ENCODE assay signal across 24 mouse cellular contexts in genomic region chr9:94404551-94404950, GRCm38 (mm10).
DNase-seq lines count a peak whose midpoint lies in the region; ATAC-seq and TF ChIP-seq lines count a peak whose summit lies in the region.
"Had no signal": no experiment of that assay in that cellular context is flagged by ENCODE, and none has a peak within 500 bp of the region (broad histone marks: within the 10 kb centered on the region; RNA-seq: fewer than 3 reads in every experiment).

No protein-coding gene starts in this region.

- no peaks in the 10 kb centered on the region for H3K79me2 ChIP-seq in myocyte (ENCODE audit: control insufficient read depth, insufficient read depth)

- no peaks in the 10 kb centered on the region for H3K27me3 ChIP-seq in myocyte (ENCODE audit: control insufficient read depth, insufficient read depth, insufficient read length)
- H3K27me3 ChIP-seq: heart, embryonic 15.5 days; hindbrain, embryonic 13.5 days; limb, embryonic 12.5 days; liver, embryonic 15.5 days; midbrain, embryonic 12.5 days had no signal

- peak overlapping the region; percentile 15 for H3K4me2 ChIP-seq in myocyte (ENCODE audit: low read depth)
- H3K4me2 ChIP-seq: heart, embryonic 15.5 days; hindbrain, embryonic 13.5 days; limb, embryonic 12.5 days; liver, embryonic 15.5 days; lung, embryonic 14.5 days; midbrain, embryonic 12.5 days had no signal

- no peaks in the 10 kb centered on the region for H3K36me3 ChIP-seq in myocyte (ENCODE audit: control insufficient read depth, insufficient read depth)
- H3K36me3 ChIP-seq: G1E; heart, embryonic 15.5 days; hindbrain, embryonic 13.5 days; limb, embryonic 12.5 days; liver, embryonic 15.5 days; midbrain, embryonic 12.5 days had no signal

- TF ChIP-seq POLR2A in myocyte (IDR thresholded peaks at IDR 0.05; ENCODE audit: insufficient read length, low read depth), result no peak

- H3K4me3 ChIP-seq in myocyte, result no peak overlapping the region
- H3K4me3 ChIP-seq: erythroblast, embryonic 14.5 days; heart, embryonic 15.5 days; hindbrain, embryonic 13.5 days; limb, embryonic 12.5 days; liver, embryonic 15.5 days; midbrain, embryonic 12.5 days had no signal

- no peak for DNase-seq in cerebellum, postnatal 4 days (ENCODE audit: low spot score in 2 of 2)
- peak; percentile 76 for DNase-seq in cerebellum, adult 11-12 months
- DNase-seq in cerebellum, adult 9-11 months, result peak; percentile 79
- DNase-seq in heart, postnatal 14 days, result no peak
- no peak for DNase-seq in spleen, adult 18-20 months
- DNase-seq: adrenal gland, postnatal 10 days; heart, postnatal 4 days; kidney, adult 11 months; kidney, postnatal 14 days; layer of hippocampus, adult 9-11 months; lung, embryonic 14.5 days; thymus, adult 2 months; thymus, postnatal 36 days had no signal

- H3ac ChIP-seq in myocyte (ENCODE audit: control insufficient read depth, insufficient read length), result no peak overlapping the region

- intact Hi-C loops in heart, postnatal 14 days (cut with DNase I), result no loop called here

- peak; percentile 70 for ATAC-seq in cerebellum, adult (ENCODE audit: insufficient number of reproducible peaks, low FRiP score, low TSS enrichment)
- no peak for ATAC-seq in CD4-positive, CD25-positive, alpha-beta regulatory T cell, adult 4 months
- ATAC-seq: forebrain, embryonic 16.5 days had no signal

TF ChIP-seq in myocyte, 11 proteins besides CTCF, POLR2A, EP300 and RAD21:
- TF ChIP-seq REST (IDR thresholded peaks at IDR 0.05; ENCODE audit: insufficient read depth, insufficient read length) (no peak), USF1 (IDR thresholded peaks at IDR 0.05; ENCODE audit: low read depth) (no peak), SRF (IDR thresholded peaks at IDR 0.05; ENCODE audit: control insufficient read depth, insufficient read length, low read depth) (no peak), MYOD1 (IDR thresholded peaks at IDR 0.05; ENCODE audit: control insufficient read depth in 1 of 3, insufficient read length in 2 of 3, low read depth in 2 of 3) (peak in 2 of 3 experiments; percentile 24 to 43), MYOG (IDR thresholded peaks at IDR 0.05; ENCODE audit: control insufficient read depth in 1 of 3, insufficient read depth in 1 of 3, insufficient read length in 2 of 3, low read depth in 2 of 3) (no peak), TCF3 (IDR thresholded peaks at IDR 0.05; ENCODE audit: insufficient read length, low read depth) (no peak)

Comparison
In these comparisons a context has a peak if more than half of its experiments do, and no peak if none do; other contexts are left out.
1. DNase-seq: peak in cerebellum, adult 11-12 months (single experiment) and cerebellum, adult 9-11 months (single experiment); none in cerebellum, postnatal 4 days (0 of 2), heart, postnatal 14 days (0 of 2) and spleen, adult 18-20 months (0 of 2).